Mouse (Mus musculus): ENCODE data around the gene Scrn2. TPM values are rescaled to one million over a fixed set of nuclear protein-coding genes. Genes with fewer than 3 reads are reported as not detected.
A peak's percentile ranks its signal among the peaks of the same experiment; 100 is the strongest.

The Scrn2 gene
- polyA plus RNA-seq, 1 experiment from 2014 or later = 15.4 TPM

DNA sequence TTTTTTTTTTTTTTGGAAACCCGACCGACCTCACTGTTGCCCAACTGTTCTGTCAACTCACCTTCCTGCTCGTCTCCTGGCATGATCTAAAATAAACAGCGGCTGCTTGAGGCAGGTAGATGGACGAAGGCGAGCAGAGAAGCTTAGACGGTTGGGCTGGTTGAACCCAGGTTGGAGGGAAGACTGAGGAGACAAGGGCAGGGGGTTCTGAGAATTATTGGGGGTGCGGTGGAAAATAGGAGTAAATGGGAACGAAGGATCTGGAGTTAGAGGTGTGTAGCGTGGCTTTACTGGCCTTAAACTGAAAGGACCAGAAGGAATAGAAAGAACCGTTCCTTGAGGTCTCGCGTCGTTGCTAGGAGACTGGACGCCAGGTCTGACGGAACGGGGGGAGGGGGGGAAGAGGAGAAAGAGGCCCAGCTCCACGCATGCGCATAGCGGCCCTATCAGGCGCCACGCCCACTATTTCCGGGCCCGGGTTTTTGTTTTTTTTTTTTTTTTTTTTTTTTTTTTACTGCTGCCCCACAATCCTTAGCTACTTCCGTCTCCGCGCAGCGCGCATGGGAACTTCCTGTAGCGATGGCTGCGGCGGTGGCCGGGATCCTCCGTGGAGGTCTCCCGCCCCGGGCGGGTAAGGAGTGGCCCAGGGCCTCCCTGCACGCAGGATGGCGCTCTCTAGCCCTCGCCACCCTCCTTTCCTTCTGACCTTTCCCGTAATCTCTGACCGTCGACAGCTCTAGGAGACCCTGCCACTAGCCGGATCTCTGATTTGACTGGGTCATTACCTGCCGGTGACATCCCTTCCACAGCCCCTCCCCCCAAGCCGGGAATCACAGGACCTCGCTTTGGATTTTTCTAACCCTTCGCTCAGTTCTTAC lies 11.5 kb downstream of the Scrn2 start, which contains the start of the genes Lrrc46 and Mrpl10:
Gene Lrrc46 (minus strand): TSS at position 386 of the 878 bp plus-strand sequence.
Gene Mrpl10 (plus strand): TSS at position 539 of the 878 bp plus-strand sequence.
- peaks cover 8% of the 10 kb centered on the region; the same call in 1 of the 2 replicates for H3K4me1 ChIP-seq (ENCODE audit: control insufficient read depth, insufficient read depth, low read length)
- under 1% methylated on average over 48 of the region's 48 CpGs for WGBS
- ATAC-seq = peak; percentile 93
- peak within 1 kb of the TSS; percentile 80 for H3K4me2 ChIP-seq (ENCODE audit: low read length)
- H3K4me3 ChIP-seq (ENCODE audit: low read depth, low read length) = peak within 1 kb of the TSS; percentile 63
- H3K9me3 ChIP-seq (replicated peaks; ENCODE audit: control insufficient read depth, low read length) = no peaks in the 10 kb centered on the region
- peak within 1 kb of the TSS; percentile 44; the same call in 1 of the 2 replicates for H3K27ac ChIP-seq (ENCODE audit: low read depth, low read length)
- H3K36me3 ChIP-seq (ENCODE audit: control insufficient read depth, insufficient read depth, low read length) = no peaks in the 10 kb centered on the region
- DNase-seq (ENCODE audit: low spot score) = peak; percentile 98
- peak within 1 kb of the TSS; percentile 80 for H3K9ac ChIP-seq (ENCODE audit: low read length)
- no peaks in the 10 kb centered on the region for H3K27me3 ChIP-seq (replicated peaks; ENCODE audit: control insufficient read depth, insufficient read depth, low read length)

- Histone ChIP-seq H3K4me3 (ENCODE audit: low read depth, low read length) (no peak overlapping the region), H3K4me2 (ENCODE audit: low read length) (no peak overlapping the region), H3K9me3 (replicated peaks; ENCODE audit: control insufficient read depth, low read length) (no peaks in the 10 kb centered on the region), H3K36me3 (ENCODE audit: control insufficient read depth, insufficient read depth, low read length) (peaks cover 16% of the 10 kb centered on the region), H3K27ac (ENCODE audit: low read depth, low read length) (no peak overlapping the region), H3K27me3 (replicated peaks; ENCODE audit: control insufficient read depth, insufficient read depth, low read length) (no peaks in the 10 kb centered on the region), H3K4me1 (ENCODE audit: control insufficient read depth, insufficient read depth, low read length) (peaks cover 8% of the 10 kb centered on the region; the same call in 1 of the 2 replicates), H3K9ac (ENCODE audit: low read length) (no peak overlapping the region)
- DNase-seq (ENCODE audit: low spot score) (no peak), ATAC-seq (no peak)
- WGBS = 95% methylated on average over 8 of the region's 8 CpGs
Measured at GRCm38 (mm10) chr11:97044902-97045301, 15.2 kb downstream of the Scrn2 start.

DNA sequence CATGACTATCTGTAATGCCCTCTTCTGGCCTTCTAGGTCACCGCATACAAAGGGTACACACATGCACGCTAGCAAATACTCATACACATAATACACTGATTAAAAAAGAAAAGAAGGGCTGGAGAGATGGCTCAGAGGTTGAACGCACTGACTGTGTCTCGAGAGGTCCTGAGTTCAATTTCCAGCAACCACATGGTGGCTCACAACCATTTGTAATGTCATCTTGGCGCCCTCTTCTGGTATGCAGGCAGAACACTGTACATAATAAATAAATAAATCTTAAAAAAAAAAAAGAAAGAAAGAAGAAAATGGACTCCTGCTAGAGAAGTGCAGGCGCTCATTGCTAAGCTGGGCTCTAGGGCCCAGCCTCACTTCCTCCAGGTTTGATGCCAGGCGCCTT lies 16.1 kb downstream of the Scrn2 start:
- H3K36me3 ChIP-seq (ENCODE audit: control insufficient read depth, insufficient read depth, low read length) = peaks cover 16% of the 10 kb centered on the region
- ATAC-seq = no peak
- peaks cover 11% of the 10 kb centered on the region; the same call in 1 of the 2 replicates for H3K4me1 ChIP-seq (ENCODE audit: control insufficient read depth, insufficient read depth, low read length)
- 81% methylated on average over 7 of the region's 7 CpGs for WGBS
- no peak overlapping the region for H3K4me3 ChIP-seq (ENCODE audit: low read depth, low read length)
- H3K4me2 ChIP-seq (ENCODE audit: low read length) = no peak overlapping the region
- no peak for DNase-seq (ENCODE audit: low spot score)
- H3K9ac ChIP-seq (ENCODE audit: low read length) = no peak overlapping the region
- H3K27me3 ChIP-seq (replicated peaks; ENCODE audit: control insufficient read depth, insufficient read depth, low read length) = no peaks in the 10 kb centered on the region
- no peaks in the 10 kb centered on the region for H3K9me3 ChIP-seq (replicated peaks; ENCODE audit: control insufficient read depth, low read length)
- H3K27ac ChIP-seq (ENCODE audit: low read depth, low read length) = no peak overlapping the region

DNA sequence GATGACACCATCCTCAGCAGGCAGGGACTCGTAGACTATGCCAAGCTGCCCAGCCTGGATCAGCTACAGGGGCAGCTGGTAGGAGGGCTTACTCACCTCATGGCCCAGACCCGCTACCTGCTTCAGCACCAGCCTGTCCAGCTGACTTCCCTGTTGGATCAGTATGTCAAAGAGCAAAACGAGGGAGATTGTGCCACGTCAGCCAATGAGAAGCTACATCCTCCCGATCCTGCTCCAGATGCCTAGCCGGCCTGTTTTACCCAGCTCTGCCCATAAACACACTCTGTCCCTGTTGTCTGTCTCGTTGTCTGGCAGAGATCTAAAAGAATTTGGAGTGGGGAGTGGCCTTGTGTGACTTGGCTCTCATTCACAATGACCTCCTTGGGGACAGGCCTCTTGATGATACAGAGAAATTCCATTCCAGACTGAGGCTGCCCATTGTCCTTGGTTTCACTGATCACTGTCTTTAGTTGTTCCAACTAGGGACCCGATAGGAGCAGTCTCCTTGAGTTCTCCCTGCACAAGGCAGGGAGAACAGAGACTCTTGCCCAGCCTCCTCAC lies 18.4 kb downstream of the Scrn2 start:
- Histone ChIP-seq H3K27ac (ENCODE audit: low read depth, low read length) (no peak overlapping the region), H3K9me3 (replicated peaks; ENCODE audit: control insufficient read depth, low read length) (no peaks in the 10 kb centered on the region), H3K4me2 (ENCODE audit: low read length) (no peak overlapping the region), H3K36me3 (ENCODE audit: control insufficient read depth, insufficient read depth, low read length) (peaks cover 16% of the 10 kb centered on the region), H3K4me3 (ENCODE audit: low read depth, low read length) (no peak overlapping the region), H3K9ac (ENCODE audit: low read length) (no peak overlapping the region), H3K27me3 (replicated peaks; ENCODE audit: control insufficient read depth, insufficient read depth, low read length) (no peaks in the 10 kb centered on the region), H3K4me1 (ENCODE audit: control insufficient read depth, insufficient read depth, low read length) (peaks cover 13% of the 10 kb centered on the region)
- 89% methylated on average over 8 of the region's 8 CpGs for WGBS
- DNase-seq (ENCODE audit: low spot score) (no peak), ATAC-seq (no peak)

GRCm38 (mm10) chr11:97049492-97050085 lies 19.9 kb downstream of the Scrn2 start:
- ATAC-seq = no peak

GRCm38 (mm10) chr11:97050216-97050943 lies 20.6 kb downstream of the Scrn2 start, which contains the start of gene Osbpl7:
Gene Osbpl7 (plus strand): TSS chr11:97050628.
- H3K9me3 ChIP-seq (replicated peaks; ENCODE audit: control insufficient read depth, low read length) = no peaks in the 10 kb centered on the region
- H3K4me1 ChIP-seq (ENCODE audit: control insufficient read depth, insufficient read depth, low read length) = peaks cover 13% of the 10 kb centered on the region
- peak within 1 kb of the TSS; percentile 39; the same call in 1 of the 2 replicates for H3K27ac ChIP-seq (ENCODE audit: low read depth, low read length)
- no peaks in the 10 kb centered on the region for H3K27me3 ChIP-seq (replicated peaks; ENCODE audit: control insufficient read depth, insufficient read depth, low read length)
- peak within 1 kb of the TSS; percentile 93 for H3K4me2 ChIP-seq (ENCODE audit: low read length)
- peak within 1 kb of the TSS; percentile 66 for H3K4me3 ChIP-seq (ENCODE audit: low read depth, low read length)
- ATAC-seq = peak; percentile 93
- H3K36me3 ChIP-seq (ENCODE audit: control insufficient read depth, insufficient read depth, low read length) = peaks cover 35% of the 10 kb centered on the region
- WGBS = 6% methylated on average over 18 of the region's 18 CpGs
- peak; percentile 83 for DNase-seq (ENCODE audit: low spot score)
- H3K9ac ChIP-seq (ENCODE audit: low read length) = peak within 1 kb of the TSS; percentile 88

More at GRCm38 (mm10) chr11:97049492-97050085, 19.9 kb downstream of the Scrn2 start:
- Histone ChIP-seq H3K27me3 (replicated peaks; ENCODE audit: control insufficient read depth, insufficient read depth, low read length) (no peaks in the 10 kb centered on the region), H3K4me3 (ENCODE audit: low read depth, low read length) (no peak overlapping the region), H3K36me3 (ENCODE audit: control insufficient read depth, insufficient read depth, low read length) (peaks cover 27% of the 10 kb centered on the region), H3K9ac (ENCODE audit: low read length) (no peak overlapping the region), H3K27ac (ENCODE audit: low read depth, low read length) (no peak overlapping the region), H3K9me3 (replicated peaks; ENCODE audit: control insufficient read depth, low read length) (no peaks in the 10 kb centered on the region), H3K4me1 (ENCODE audit: control insufficient read depth, insufficient read depth, low read length) (peaks cover 13% of the 10 kb centered on the region), H3K4me2 (ENCODE audit: low read length) (no peak overlapping the region)
- WGBS = 77% methylated on average over 6 of the region's 6 CpGs
- no peak for DNase-seq (ENCODE audit: low spot score)

- 26% methylated on average over 13 of the region's 13 CpGs for WGBS
- Histone ChIP-seq H3K27me3 (replicated peaks; ENCODE audit: control insufficient read depth, insufficient read depth, low read length) (no peaks in the 10 kb centered on the region), H3K9me3 (replicated peaks; ENCODE audit: control insufficient read depth, low read length) (no peaks in the 10 kb centered on the region), H3K27ac (ENCODE audit: low read depth, low read length) (peak overlapping the region; percentile 39; the same call in 1 of the 2 replicates), H3K4me2 (ENCODE audit: low read length) (peak overlapping the region; percentile 93), H3K4me3 (ENCODE audit: low read depth, low read length) (peak overlapping the region; percentile 66), H3K9ac (ENCODE audit: low read length) (peak overlapping the region; percentile 88), H3K4me1 (ENCODE audit: control insufficient read depth, insufficient read depth, low read length) (peaks cover 13% of the 10 kb centered on the region), H3K36me3 (ENCODE audit: control insufficient read depth, insufficient read depth, low read length) (peaks cover 41% of the 10 kb centered on the region)
- ATAC-seq = peak; percentile 27; the same call in 1 of the 2 replicates
- DNase-seq (ENCODE audit: low spot score) = peak; percentile 24
Measured at GRCm38 (mm10) chr11:97050944-97051586, 21.3 kb downstream of the Scrn2 start.

DNA sequence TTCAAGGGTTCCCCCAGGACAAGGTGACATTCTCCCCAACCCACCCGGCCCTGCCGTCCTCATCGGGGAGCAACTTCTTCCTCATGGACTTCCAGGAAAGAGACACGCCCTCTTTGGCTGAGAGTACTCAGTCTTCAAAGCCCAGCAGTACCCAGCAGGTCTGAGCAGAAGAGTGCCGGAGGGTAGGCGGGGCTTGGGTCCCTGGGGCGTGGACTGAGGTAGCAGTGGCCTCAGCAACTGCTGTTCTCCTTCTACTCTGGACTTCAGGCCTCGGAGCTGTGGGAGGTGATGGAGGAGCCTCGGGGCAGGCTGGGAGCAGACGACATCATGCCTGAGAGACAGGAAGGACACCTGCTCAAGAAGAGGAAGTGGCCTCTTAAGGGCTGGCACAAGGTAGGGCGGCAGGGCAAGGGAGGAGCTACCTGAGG lies 22.5 kb downstream of the Scrn2 start:
- DNase-seq (ENCODE audit: low spot score) = no peak
- H3K9me3 ChIP-seq (replicated peaks; ENCODE audit: control insufficient read depth, low read length) = no peaks in the 10 kb centered on the region
- H3K27me3 ChIP-seq (replicated peaks; ENCODE audit: control insufficient read depth, insufficient read depth, low read length) = no peaks in the 10 kb centered on the region
- no peak for ATAC-seq
- H3K4me3 ChIP-seq (ENCODE audit: low read depth, low read length) = no peak overlapping the region
- 25% methylated on average over 11 of the region's 11 CpGs for WGBS
- no peak overlapping the region; the same call in 1 of the 2 replicates for H3K4me2 ChIP-seq (ENCODE audit: low read length)
- no peak overlapping the region for H3K27ac ChIP-seq (ENCODE audit: low read depth, low read length)
- H3K36me3 ChIP-seq (ENCODE audit: control insufficient read depth, insufficient read depth, low read length) = peaks cover 44% of the 10 kb centered on the region
- peak overlapping the region; percentile 88; the same call in 1 of the 2 replicates for H3K9ac ChIP-seq (ENCODE audit: low read length)
- peaks cover 13% of the 10 kb centered on the region for H3K4me1 ChIP-seq (ENCODE audit: control insufficient read depth, insufficient read depth, low read length)
